Mouse (Mus musculus): ENCODE measurements around the gene Scgb1c1.
A peak's percentile ranks its signal among the peaks of the same experiment; 100 is the strongest.

Gene Scgb1c1

GRCm38 (mm10) chr7:140845683-140846082 lies 336 bp downstream of the Scgb1c1 start:
- DNase-seq: no peak

GRCm38 (mm10) chr7:140846676-140847075 lies 1.3 kb downstream of the Scgb1c1 start:
- no peak for DNase-seq

GRCm38 (mm10) chr7:140847755-140848580 lies 2.6 kb downstream of the Scgb1c1 start, which contains the start of gene Odf3:
Gene Odf3 (plus strand): TSS chr7:140847805.
- DNase-seq: no peak

GRCm38 (mm10) chr7:140848591-140848990 lies 3.2 kb downstream of the Scgb1c1 start:
- no peak for DNase-seq

- DNase-seq: no peak
Observed at GRCm38 (mm10) chr7:140851916-140852315, 6.6 kb downstream of the Scgb1c1 start.

- DNase-seq: no peak
Observed at GRCm38 (mm10) chr7:140853386-140853785, 8.0 kb downstream of the Scgb1c1 start.

GRCm38 (mm10) chr7:140854483-140854882 lies 9.1 kb downstream of the Scgb1c1 start:
- DNase-seq: no peak

GRCm38 (mm10) chr7:140855181-140855580 lies 9.8 kb downstream of the Scgb1c1 start:
- no peak for DNase-seq

GRCm38 (mm10) chr7:140855860-140856784 lies 10.8 kb downstream of the Scgb1c1 start, which contains the start of gene Gm45785:
Gene Gm45785 (minus strand): TSS chr7:140856331.
- peak; percentile 76 for DNase-seq

GRCm38 (mm10) chr7:140856785-140857549 lies 11.6 kb downstream of the Scgb1c1 start, which contains the start of gene Ric8a:
Gene Ric8a (plus strand): TSS chr7:140856957.
- DNase-seq: peak; percentile 81

- no peak for DNase-seq
Observed at GRCm38 (mm10) chr7:140857550-140858505, 12.5 kb downstream of the Scgb1c1 start, which contains the start of gene Bet1l. Gene Bet1l (minus strand): TSS chr7:140857577.

GRCm38 (mm10) chr7:140858746-140859145 lies 13.4 kb downstream of the Scgb1c1 start:
- DNase-seq: no peak

- DNase-seq: no peak
Observed at GRCm38 (mm10) chr7:140859997-140860396, 14.7 kb downstream of the Scgb1c1 start.

GRCm38 (mm10) chr7:140860728-140861127 lies 15.4 kb downstream of the Scgb1c1 start:
- DNase-seq: no peak

GRCm38 (mm10) chr7:140864761-140865160 lies 19.4 kb downstream of the Scgb1c1 start:
- no peak for DNase-seq

GRCm38 (mm10) chr7:140874224-140874623 lies 28.9 kb downstream of the Scgb1c1 start:
- DNase-seq: no peak

- DNase-seq: no peak
Observed at GRCm38 (mm10) chr7:140877364-140877763, 32.0 kb downstream of the Scgb1c1 start.

- DNase-seq: no peak
Observed at GRCm38 (mm10) chr7:140879355-140879754, 34.0 kb downstream of the Scgb1c1 start.

GRCm38 (mm10) chr7:140880419-140880818 lies 35.1 kb downstream of the Scgb1c1 start:
- no peak for DNase-seq

- DNase-seq: no peak
Observed at GRCm38 (mm10) chr7:140880865-140881515, 35.6 kb downstream of the Scgb1c1 start.
